Mouse (Mus musculus): ENCODE data around the gene Pakap.

- no peak for TF ChIP-seq CTCF (IDR thresholded peaks at IDR 0.05; ENCODE audit: control insufficient read depth, insufficient read depth, insufficient read length)
- no peak for TF ChIP-seq FOSL1 (IDR thresholded peaks at IDR 0.05; ENCODE audit: insufficient read depth, low read length, poor library complexity, severe bottlenecking)
- TF ChIP-seq CEBPB (IDR thresholded peaks at IDR 0.05; ENCODE audit: low read depth): no peak
These were observed 269.1 kb downstream of the Pakap start for GRCm38 (mm10) chr4:57837089-57837488.
